Mouse (Mus musculus): Measurements from ENCODE around the gene Acpp. TPM values are rescaled to one million over a fixed set of nuclear protein-coding genes. Genes with fewer than 3 reads are reported as not detected.

The Acpp gene
- polyA plus RNA-seq, 1 experiment from 2014 or later: 0.10 TPM

DNA sequence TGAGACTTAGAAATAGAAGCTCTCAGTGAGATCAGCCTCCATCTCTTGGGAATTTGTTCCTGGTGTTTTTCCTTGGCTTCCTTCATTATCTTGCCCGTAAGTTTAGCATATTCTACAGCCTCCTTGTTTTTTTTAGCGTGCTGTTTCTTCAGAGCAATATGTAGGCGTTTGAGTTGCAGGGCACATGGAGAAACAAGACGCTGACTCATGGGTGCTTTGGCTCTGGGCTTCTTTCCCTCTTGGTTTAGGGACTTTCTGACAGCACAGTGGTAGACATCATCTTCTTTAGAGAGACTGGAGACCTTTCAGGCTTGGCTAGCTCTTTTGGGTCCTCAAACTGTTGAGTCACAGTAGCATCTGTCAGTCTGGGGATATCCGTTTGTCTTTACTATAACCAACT lies 6.6 kb upstream of the Acpp start:
- no peak overlapping the region for H3K4me3 ChIP-seq
- H3K36me3 ChIP-seq: no peaks in the 10 kb centered on the region
- no peak for ATAC-seq (replicated peaks; ENCODE audit: insufficient number of reproducible peaks, insufficient read depth, low FRiP score, low read depth)
- no peak overlapping the region for H3K4me2 ChIP-seq
- H3K27me3 ChIP-seq: no peaks in the 10 kb centered on the region; the same call in 1 of the 2 replicates
- H3K9ac ChIP-seq: no peak overlapping the region
- H3K9me3 ChIP-seq (replicated peaks): no peaks in the 10 kb centered on the region
- H3K27ac ChIP-seq: no peak overlapping the region
- 71% methylated on average over 5 of the region's 5 CpGs for WGBS
- H3K4me1 ChIP-seq (replicated peaks): no peaks in the 10 kb centered on the region

DNA sequence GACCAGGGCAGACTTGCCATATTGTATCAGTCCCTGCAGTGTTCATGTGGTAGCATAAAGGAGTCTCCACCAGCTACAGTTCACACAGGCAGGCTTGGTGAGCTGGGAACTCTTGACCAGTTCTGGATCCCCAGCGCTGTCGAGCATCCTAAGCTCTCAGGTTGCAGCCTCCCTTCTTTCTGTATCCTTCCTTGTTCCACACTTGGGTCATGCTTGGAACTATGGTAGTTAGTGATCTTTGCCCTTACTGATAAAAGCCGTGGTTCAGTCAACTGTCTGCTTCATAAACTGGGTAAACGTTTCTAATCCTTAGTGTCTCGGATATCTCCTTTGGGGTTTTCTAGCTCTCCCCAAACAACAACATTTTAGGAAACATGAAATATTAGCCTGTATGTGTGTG lies 1.9 kb upstream of the Acpp start:
- WGBS: 80% methylated on average over 5 of the region's 5 CpGs
- 0 out of 2 replicates have a peak, but pooled peaks cover 3% of the 10 kb centered on the region for H3K4me1 ChIP-seq (replicated peaks)
- no peak overlapping the region for H3K4me3 ChIP-seq
- no peak overlapping the region for H3K27ac ChIP-seq
- H3K9me3 ChIP-seq (replicated peaks): no peaks in the 10 kb centered on the region
- no peak overlapping the region for H3K4me2 ChIP-seq
- no peak overlapping the region for H3K9ac ChIP-seq
- ATAC-seq (replicated peaks; ENCODE audit: insufficient number of reproducible peaks, insufficient read depth, low FRiP score, low read depth): no peak
- no peaks in the 10 kb centered on the region for H3K36me3 ChIP-seq
- H3K27me3 ChIP-seq: no peaks in the 10 kb centered on the region

DNA sequence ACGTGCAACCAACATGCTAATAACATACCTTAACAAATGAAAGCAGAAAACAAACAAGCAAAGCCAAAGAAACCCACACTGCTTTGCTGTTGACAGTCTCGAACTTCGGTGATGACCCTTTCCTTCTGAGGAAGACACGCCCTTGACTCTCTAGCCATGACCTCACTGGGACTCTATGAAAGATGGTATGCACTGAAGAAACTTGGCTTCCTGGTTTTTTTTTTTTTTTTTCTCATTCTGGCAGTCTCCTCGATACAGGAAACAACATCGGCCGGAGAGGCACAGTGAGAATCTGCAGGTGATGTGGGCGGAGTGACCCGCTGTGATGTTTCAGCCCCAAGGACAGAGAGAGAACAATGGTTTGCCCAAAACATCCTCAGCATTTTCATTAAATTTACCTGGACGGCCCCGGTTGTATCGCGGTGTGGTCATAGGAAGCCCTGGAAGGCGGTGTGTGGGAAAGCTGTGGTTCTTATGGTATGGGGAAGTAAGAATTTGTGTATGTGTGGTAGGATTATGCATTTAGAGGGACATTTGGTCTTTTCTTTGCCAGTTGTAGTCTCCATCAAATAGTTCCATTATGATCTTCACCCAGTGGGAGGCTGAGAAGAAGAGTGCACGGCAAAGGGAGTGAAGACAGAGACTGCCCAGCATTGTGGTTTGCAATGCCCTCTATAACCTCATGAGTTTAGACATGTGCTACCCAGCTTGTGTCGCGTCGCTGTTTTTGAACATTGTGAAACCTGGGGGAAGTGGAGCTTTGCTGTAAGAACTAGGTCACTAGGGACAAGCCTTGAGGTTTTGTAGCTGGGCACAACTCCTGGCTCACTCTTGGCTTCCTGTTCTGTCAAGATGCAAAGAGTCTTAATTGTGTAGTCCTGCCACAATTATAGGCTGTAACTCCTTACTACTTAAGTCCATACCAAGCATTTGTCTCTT lies 1.2 kb upstream of the Acpp start:
- 77% methylated on average over 18 of the region's 18 CpGs for WGBS
- Histone ChIP-seq H3K4me3 (no peak overlapping the region), H3K27ac (no peak overlapping the region), H3K4me2 (no peak overlapping the region), H3K9me3 (replicated peaks) (no peaks in the 10 kb centered on the region), H3K9ac (no peak overlapping the region), H3K4me1 (replicated peaks) (0 out of 2 replicates have a peak, but pooled peaks cover 3% of the 10 kb centered on the region), H3K27me3 (no peaks in the 10 kb centered on the region), H3K36me3 (no peaks in the 10 kb centered on the region)
- ATAC-seq (replicated peaks; ENCODE audit: insufficient number of reproducible peaks, insufficient read depth, low FRiP score, low read depth): no peak

DNA sequence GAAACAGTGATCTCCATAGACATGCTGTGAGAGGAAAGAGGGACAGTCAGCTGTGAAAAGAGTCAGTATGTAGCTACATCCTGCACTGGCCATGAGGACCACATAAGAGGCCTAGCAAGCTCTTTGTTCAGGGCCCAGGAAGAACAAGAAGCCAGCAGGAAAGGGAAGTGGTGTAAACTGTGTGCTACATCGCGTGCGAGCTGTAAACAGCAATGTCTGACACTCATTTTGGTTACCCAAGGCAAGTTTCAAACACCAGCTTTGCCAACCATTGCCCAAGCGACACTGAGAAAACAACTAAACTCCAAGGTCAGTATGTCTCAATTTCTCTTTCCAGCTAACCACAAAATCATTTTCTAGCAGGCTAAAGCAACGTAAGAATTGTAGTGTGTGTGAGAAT lies 6.2 kb downstream of the Acpp start:
- H3K9ac ChIP-seq: no peak overlapping the region
- no peak overlapping the region for H3K4me2 ChIP-seq
- no peaks in the 10 kb centered on the region for H3K9me3 ChIP-seq (replicated peaks)
- 86% methylated on average over 5 of the region's 5 CpGs for WGBS
- no peaks in the 10 kb centered on the region for H3K27me3 ChIP-seq
- no peak overlapping the region for H3K27ac ChIP-seq
- no peaks in the 10 kb centered on the region for H3K36me3 ChIP-seq
- H3K4me3 ChIP-seq: no peak overlapping the region
- no peaks in the 10 kb centered on the region for H3K4me1 ChIP-seq (replicated peaks)
- no peak for ATAC-seq (replicated peaks; ENCODE audit: insufficient number of reproducible peaks, insufficient read depth, low FRiP score, low read depth)

DNA sequence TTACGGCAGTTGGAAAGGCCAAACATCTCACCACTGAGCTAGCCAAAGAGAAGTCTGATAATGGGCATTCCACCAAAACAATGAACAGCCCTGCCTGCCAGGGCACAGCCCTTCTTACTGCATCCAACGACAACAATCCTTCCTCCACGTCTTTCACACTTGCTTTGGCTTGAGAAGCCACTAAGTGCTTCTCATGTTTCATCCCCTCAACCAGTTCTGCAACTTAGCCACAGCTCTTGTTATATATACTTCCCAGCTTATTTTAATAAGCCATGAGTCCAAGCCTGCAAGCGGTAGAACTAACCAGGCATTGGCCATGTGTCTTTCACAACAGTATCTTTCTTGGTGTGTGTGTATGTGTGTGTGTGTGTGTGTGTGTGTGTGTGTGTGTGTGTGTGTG lies 8.9 kb downstream of the Acpp start:
- no peak for ATAC-seq (replicated peaks; ENCODE audit: insufficient number of reproducible peaks, insufficient read depth, low FRiP score, low read depth)
- Histone ChIP-seq H3K4me2 (no peak overlapping the region), H3K9me3 (replicated peaks) (no peaks in the 10 kb centered on the region), H3K4me3 (no peak overlapping the region), H3K36me3 (no peaks in the 10 kb centered on the region), H3K9ac (no peak overlapping the region), H3K27me3 (no peaks in the 10 kb centered on the region), H3K4me1 (replicated peaks) (no peaks in the 10 kb centered on the region), H3K27ac (no peak overlapping the region)
- 57% methylated on average over 4 of the region's 4 CpGs for WGBS

DNA sequence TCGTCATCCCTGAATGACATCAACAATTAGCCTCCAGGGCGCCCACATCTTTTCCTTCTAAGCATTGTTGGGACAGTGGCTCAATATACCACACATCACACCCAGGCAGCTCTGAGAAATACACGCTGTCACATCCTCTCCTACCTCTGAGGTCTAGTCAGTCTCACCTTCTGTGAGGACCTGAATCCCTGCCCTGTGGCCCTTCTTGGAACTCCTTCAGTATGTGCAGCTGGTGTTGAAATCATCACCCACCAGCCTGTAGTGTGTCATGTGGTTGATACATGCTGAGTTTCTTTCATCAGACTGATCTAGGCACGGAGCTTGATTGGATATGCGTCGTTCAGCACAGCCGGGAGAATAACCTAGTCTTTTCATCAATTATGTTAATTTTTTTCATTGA lies 16.0 kb downstream of the Acpp start:
- 63% methylated on average over 7 of the region's 7 CpGs for WGBS
- ATAC-seq (replicated peaks; ENCODE audit: insufficient number of reproducible peaks, insufficient read depth, low FRiP score, low read depth): no peak
- no peak overlapping the region for H3K4me3 ChIP-seq

DNA sequence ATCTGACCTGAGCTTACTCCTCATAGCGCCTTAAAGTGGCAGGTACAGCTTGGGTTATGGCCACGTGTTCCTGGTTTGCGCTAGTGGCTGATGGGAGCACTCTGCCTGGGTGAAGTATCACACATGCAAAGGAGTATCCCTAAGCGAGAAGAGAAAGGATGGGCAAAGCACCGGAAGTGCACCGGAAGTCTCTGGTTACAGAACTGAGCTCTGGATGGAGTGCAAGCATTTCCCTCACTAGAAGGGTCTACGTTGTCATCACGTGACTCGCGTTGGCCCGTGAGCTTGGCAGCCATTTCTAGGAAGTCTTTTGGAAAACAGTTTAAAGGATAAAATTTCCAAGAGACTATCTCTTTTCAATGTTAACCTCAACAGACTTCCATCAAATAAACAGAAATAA lies 21.2 kb downstream of the Acpp start:
- H3K9me3 ChIP-seq (replicated peaks): no peaks in the 10 kb centered on the region
- H3K27ac ChIP-seq: no peak overlapping the region
- H3K4me3 ChIP-seq: no peak overlapping the region
- H3K9ac ChIP-seq: no peak overlapping the region
- no peaks in the 10 kb centered on the region for H3K36me3 ChIP-seq
- no peaks in the 10 kb centered on the region for H3K4me1 ChIP-seq (replicated peaks)
- 83% methylated on average over 11 of the region's 11 CpGs for WGBS
- no peaks in the 10 kb centered on the region; the same call in 1 of the 2 replicates for H3K27me3 ChIP-seq
- no peak for ATAC-seq (replicated peaks; ENCODE audit: insufficient number of reproducible peaks, insufficient read depth, low FRiP score, low read depth)
- H3K4me2 ChIP-seq: no peak overlapping the region

More for the DNA sequence above, 16.0 kb downstream of the Acpp start:
- H3K4me2 ChIP-seq: no peak overlapping the region
- no peak overlapping the region for H3K27ac ChIP-seq
- H3K27me3 ChIP-seq: no peaks in the 10 kb centered on the region
- no peak overlapping the region for H3K9ac ChIP-seq
- no peaks in the 10 kb centered on the region for H3K4me1 ChIP-seq (replicated peaks)
- no peaks in the 10 kb centered on the region for H3K36me3 ChIP-seq
- H3K9me3 ChIP-seq (replicated peaks): no peaks in the 10 kb centered on the region

DNA sequence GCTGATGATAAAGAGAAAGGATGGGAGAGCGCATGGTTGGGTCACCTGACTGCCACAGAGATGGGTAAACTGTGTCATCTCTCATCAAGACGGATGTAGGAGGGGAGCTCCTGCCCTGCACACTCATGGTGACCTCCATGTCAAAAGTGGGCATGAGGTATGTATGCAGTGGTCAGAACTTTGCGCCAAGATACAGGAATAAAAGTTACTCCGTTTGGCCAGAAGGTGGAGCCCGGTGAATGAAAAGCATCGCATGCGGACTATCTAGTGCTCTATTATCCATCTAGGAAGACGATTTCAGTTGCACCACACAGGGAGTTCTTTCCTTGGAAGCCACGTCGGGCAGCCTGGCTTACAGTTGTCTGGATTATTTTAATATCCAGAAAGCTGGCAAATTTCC lies 22.0 kb downstream of the Acpp start:
- Histone ChIP-seq H3K27me3 (no peaks in the 10 kb centered on the region; the same call in 1 of the 2 replicates), H3K27ac (no peak overlapping the region), H3K4me3 (no peak overlapping the region), H3K4me2 (no peak overlapping the region), H3K36me3 (no peaks in the 10 kb centered on the region), H3K9ac (no peak overlapping the region), H3K9me3 (replicated peaks) (no peaks in the 10 kb centered on the region), H3K4me1 (replicated peaks) (no peaks in the 10 kb centered on the region)
- no peak for ATAC-seq (replicated peaks; ENCODE audit: insufficient number of reproducible peaks, insufficient read depth, low FRiP score, low read depth)
- WGBS: 8% methylated on average over 10 of the region's 10 CpGs

DNA sequence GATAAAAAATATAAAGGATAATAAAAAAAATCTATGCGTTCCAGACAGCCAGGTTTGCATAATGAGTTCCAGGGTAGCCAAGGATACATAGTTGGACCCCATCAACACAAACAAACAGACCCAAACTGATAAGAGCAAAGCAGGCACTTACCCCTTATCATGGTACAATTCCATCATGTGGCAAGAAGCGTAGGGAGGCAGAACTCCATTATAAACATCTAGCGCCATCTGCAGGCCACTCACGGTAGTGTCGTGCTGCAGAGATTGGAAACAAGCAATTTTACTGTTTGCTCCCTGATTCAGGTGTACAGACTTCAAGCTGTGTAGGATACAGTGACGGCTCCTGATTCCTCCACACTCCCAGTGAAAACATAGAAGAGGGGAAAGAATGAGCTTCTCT lies 30.8 kb downstream of the Acpp start:
- 10% methylated on average over 6 of the region's 6 CpGs for WGBS
- no peak for ATAC-seq (replicated peaks; ENCODE audit: insufficient number of reproducible peaks, insufficient read depth, low FRiP score, low read depth)
- no peak overlapping the region for H3K4me2 ChIP-seq
- no peaks in the 10 kb centered on the region for H3K27me3 ChIP-seq
- no peaks in the 10 kb centered on the region for H3K9me3 ChIP-seq (replicated peaks)
- H3K9ac ChIP-seq: no peak overlapping the region
- H3K36me3 ChIP-seq: no peaks in the 10 kb centered on the region
- H3K4me1 ChIP-seq (replicated peaks): no peaks in the 10 kb centered on the region
- H3K27ac ChIP-seq: no peak overlapping the region
- no peak overlapping the region for H3K4me3 ChIP-seq

DNA sequence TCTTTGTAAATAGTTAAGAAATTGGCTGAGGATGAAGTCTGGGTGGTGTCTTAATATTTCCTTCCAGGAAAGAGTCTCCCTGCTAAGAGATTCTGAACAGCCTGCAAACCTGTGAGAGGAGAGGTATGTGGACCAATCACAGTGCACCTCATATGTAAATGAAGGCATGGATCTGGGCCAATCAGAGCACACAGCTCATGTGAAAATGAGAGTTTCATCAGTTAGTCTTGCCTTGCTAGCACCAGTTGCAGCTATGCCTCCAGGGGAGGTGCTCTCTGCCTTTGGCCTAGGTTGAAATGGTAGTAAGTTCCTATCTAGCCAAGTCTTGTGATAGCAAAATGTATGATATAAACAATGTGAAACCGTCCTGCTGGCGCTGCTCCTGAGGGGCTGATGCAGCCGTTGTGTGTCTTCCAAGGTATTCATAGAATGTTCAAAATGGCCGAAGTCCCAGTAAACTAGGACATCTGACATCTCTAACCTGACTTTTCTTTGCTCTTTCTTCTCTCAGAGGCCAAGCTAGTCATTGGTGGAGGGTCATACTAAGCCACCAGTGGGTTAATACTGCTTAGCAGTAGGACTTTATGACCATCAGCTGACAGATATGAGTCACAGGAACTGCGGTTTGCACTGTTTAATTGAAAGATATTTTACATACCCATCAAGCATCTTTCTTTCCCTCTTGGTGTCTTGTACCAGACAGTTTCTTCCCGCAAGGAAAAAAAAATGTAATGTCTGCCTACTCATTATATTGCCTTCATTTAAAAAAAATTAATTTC lies 32.0 kb downstream of the Acpp start:
- 88% methylated on average over 6 of the region's 6 CpGs for WGBS
- H3K27ac ChIP-seq: no peak overlapping the region
- no peaks in the 10 kb centered on the region for H3K9me3 ChIP-seq (replicated peaks)
- no peaks in the 10 kb centered on the region for H3K36me3 ChIP-seq
- no peak for ATAC-seq (replicated peaks; ENCODE audit: insufficient number of reproducible peaks, insufficient read depth, low FRiP score, low read depth)
- no peak overlapping the region for H3K4me3 ChIP-seq
- no peaks in the 10 kb centered on the region for H3K4me1 ChIP-seq (replicated peaks)
- H3K9ac ChIP-seq: no peak overlapping the region
- H3K27me3 ChIP-seq: no peaks in the 10 kb centered on the region
- H3K4me2 ChIP-seq: no peak overlapping the region

DNA sequence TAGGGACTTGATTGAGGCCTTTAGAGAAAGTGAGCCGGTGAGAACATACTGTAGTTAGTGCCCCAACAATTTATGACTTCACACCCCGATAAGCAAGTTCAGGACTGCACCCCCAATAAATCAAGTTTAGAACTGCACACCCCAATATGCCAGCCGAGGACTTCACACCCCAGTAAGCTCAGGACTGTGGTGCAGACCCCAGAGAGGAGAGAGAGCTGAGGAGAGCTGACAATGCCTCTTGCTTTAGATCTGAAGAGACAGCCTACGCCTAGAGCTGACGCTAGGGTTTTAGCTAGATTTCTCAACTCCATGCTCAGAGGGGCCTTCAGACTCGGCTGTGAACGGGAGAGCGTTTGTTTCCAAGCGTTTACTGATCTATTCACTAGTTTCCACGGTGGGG lies 32.7 kb downstream of the Acpp start:
- H3K27ac ChIP-seq: no peak overlapping the region
- no peak overlapping the region for H3K4me2 ChIP-seq
- H3K4me1 ChIP-seq (replicated peaks): no peaks in the 10 kb centered on the region
- no peak for ATAC-seq (replicated peaks; ENCODE audit: insufficient number of reproducible peaks, insufficient read depth, low FRiP score, low read depth)
- H3K27me3 ChIP-seq: no peaks in the 10 kb centered on the region; the same call in 1 of the 2 replicates
- no peak overlapping the region for H3K9ac ChIP-seq
- H3K4me3 ChIP-seq: no peak overlapping the region
- 71% methylated on average over 10 of the region's 10 CpGs for WGBS
- no peaks in the 10 kb centered on the region for H3K36me3 ChIP-seq
- H3K9me3 ChIP-seq (replicated peaks): no peaks in the 10 kb centered on the region
